Mouse (Mus musculus) brain, embryonic 14.5 days (tissue): ENCODE results near the gene Opn1sw. TPM values are rescaled to one million over a fixed set of nuclear protein-coding genes. Genes with fewer than 3 reads are reported as not detected.

Experiments
- DNase-seq: peaks from one replicate; pipeline ENCODE4 v3.0.0-alpha.2; 2011; ENCODE audit warnings: low read depth
- CTCF ChIP-seq: fragments of 200-500 bp; IDR thresholded peaks from 2 replicates; pipeline ENCODE4 v1.5.1; 2012; ENCODE audit warnings: inconsistent platforms, mild to moderate bottlenecking, moderate library complexity, borderline replicate concordance; ENCODE audit not compliant: insufficient read depth, insufficient read length; ENCODE audit errors: extremely low read depth
- POLR2A ChIP-seq: fragments of 200-500 bp; IDR thresholded peaks from 2 replicates; pipeline ENCODE4 v1.6.1; 2012; ENCODE audit warnings: mild to moderate bottlenecking, inconsistent platforms, borderline replicate concordance; ENCODE audit not compliant: poor library complexity, insufficient read depth, insufficient read length, severe bottlenecking; ENCODE audit errors: extremely low read depth
- polyA plus RNA-seq: library from polyadenylated mRNA; depleted of rRNA; stranded (reverse); fragments of >200 nt; gene quantifications from 2 replicates; pipeline ENCODE4 v1.2.3, GENCODE M21; 2012; rRNA removed

Opn1sw gene
- 0.11 and 0.32 TPM in 2 replicates for polyA plus RNA-seq

DNA sequence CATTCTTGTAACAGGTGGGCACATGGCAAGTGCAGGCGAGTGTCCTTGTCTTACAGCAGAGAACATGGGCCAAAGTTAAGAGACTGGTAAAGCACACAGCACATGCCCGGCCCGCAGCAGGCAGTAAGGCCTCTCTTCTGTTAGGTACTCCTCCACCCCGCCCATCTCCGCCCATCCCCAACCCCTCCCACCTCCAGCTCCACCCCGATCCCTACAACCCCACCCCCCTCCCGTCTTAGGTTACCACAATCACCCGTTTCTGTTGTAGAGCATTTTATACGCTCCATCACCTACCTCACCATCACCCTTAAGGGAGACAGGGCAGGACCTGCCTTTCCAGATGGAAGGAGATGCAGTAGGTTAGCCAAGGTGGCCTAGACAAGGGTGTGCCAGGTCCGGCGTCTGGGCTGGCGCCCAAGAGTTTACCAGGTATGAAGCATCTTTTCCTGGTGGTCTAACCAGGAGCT lies at the start of gene Opn1sw:
Gene Opn1sw, minus strand, starts transcription at position 417 of the 467 bp plus-strand sequence.
- peak; percentile 46 for DNase-seq
- TF ChIP-seq POLR2A (no peak), CTCF (no peak)

DNA sequence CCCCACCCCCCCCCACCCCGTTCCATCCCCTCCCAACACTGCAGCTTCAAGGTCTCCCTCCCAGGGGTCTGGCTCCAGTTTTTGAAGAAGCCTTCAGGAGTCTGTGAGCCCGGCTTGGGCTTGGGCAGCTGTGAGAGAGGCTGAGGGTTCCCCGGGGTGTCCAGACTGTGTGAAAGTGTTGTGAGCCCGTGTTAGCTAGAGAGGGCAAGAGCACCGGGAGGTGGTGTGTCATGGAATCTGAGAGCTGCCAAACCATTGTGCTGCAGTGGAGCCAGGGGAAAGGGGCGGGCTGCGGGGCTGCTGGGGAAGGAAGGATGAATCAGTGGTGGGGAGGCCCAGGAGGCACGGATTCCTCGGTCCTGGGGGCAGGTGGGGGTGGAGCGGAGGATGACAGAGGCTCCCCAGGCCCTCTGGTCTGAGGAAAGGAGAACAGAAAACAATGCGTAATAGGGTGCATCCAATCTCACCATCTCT lies 48.2 kb upstream of the Opn1sw start:
- TF ChIP-seq CTCF (no peak), POLR2A (no peak)
- DNase-seq = peak; percentile 66

DNA sequence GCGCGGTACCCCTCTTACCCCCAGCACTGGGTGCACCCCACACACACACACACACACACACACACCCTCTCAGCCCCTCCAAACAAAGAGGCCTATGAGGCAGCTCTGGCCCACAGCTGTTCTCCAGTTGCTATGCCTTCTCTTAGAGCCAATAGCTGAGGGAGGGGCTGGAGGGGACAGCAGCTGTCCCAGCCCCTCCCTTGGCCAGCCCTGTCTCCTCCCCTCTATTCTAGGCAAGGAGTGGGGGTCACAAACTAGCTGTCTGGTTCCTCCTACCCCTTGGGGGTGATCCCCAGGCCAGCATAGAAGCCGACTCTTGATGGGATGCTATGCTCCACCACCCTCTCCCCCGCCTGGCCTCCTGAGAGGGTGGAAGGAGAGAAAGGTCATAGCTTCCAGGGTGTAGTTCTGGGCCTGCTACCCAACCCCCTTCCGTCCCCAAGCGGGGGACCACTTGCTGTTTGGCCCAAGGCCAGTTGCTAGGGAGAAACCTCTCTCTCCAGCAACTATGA lies 47.7 kb upstream of the Opn1sw start:
- TF ChIP-seq CTCF (no peak), POLR2A (no peak)
- DNase-seq = peak; percentile 62

DNA sequence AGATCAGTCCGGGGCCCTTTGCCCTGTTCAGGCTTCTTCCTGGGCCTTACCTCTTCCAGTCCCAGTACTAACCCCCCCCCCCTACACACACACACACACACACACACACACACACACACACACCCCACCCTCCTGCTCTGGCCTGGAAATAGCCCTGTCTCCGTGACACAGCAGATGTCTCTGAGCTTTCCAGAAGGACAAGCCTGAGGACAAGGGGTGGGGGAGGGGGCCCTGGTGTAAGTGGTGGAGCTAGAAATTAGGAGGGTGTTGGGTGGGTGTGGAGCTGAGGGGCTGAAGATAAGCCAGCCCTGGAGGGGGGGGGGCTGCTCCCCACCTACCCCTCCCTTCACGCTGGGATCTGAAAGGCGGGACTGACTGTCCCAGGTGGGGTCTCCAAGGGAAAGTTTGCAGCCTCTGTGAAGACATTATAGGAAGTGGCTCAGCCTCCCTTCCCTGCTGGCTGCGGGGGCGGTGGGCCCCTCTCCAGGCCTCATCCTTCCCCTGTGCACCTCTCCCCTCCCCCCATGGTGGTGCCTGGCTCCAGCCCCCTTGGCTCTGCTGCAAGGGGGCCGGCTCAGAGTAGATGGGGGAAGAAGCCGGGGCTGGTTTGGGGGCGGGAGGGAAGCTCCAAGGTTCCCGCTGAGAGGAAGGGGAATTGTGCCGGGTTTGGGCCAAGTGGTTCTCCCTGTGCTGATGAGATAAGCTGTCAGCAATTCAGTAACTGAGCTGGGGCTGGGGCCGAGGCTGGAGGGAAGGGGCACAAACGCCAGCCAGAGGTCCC lies 46.8 kb upstream of the Opn1sw start:
- DNase-seq = peak; percentile 77

GRCm38 (mm10) chr6:29433804-29434795 lies 45.8 kb upstream of the Opn1sw start:
- TF ChIP-seq POLR2A = no peak
- no peak for TF ChIP-seq CTCF
- peak; percentile 22 for DNase-seq

More for the DNA sequence above, 46.8 kb upstream of the Opn1sw start:
- TF ChIP-seq POLR2A (no peak), CTCF (no peak)

DNA sequence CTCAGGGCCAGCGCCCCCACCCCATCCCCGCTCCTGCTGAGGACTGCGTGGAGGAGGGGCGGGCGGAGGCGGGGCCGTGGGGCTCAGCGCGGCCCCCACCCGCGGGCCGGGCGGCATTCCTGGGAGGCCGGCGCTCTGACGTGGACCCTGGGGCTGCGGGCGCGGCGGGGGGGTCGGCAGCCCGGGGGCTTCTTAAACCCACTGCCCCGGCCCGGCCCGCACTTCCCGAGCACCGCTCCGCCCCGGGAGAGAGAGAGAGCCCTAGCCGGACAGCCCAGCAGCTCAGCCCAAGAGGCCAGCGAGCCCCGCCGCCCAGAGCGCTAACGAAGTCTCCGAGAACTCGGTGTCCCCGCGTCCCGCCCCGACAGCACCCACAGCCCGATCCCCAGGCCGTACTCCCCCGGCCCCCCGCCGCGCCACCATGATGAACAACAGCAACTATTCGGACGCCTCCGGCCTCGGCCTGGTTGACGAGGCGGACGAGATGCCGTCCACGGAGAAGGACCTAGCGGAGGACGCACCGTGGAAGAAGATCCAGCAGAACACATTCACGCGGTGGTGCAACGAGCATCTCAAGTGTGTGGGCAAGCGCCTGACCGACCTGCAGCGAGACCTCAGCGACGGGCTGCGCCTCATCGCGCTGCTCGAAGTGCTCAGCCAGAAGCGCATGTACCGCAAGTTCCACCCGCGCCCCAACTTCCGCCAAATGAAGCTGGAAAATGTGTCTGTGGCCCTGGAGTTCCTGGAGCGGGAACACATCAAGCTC lies 45.0 kb upstream of the Opn1sw start, which contains the start of gene Flnc:
Gene Flnc, plus strand, starts transcription at position 219 of the 766 bp plus-strand sequence.
- TF ChIP-seq POLR2A (no peak), CTCF (no peak)
- DNase-seq = peak; percentile 50

DNA sequence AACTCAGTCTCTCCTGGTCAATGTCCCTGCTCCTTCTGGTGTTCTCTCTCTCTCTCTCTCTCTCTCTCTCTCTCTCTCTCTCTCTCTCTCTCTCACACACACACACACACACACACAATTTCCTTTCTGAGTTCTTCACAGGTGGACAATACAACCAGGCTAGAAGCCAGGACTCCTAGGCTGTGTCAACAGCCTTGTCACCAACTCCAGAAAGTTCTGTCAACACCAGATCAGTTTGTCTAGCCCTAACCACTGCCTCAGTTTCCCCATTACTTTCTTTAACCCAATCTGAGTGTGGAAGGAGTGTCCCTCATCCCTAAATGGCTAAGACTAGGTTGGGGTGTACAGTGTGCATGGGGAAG lies 44.4 kb upstream of the Opn1sw start:
- DNase-seq = peak; percentile 3
- TF ChIP-seq CTCF (no peak), POLR2A (no peak)

GRCm38 (mm10) chr6:29432156-29432555 lies 43.9 kb upstream of the Opn1sw start:
- DNase-seq = peak; percentile 21
- TF ChIP-seq POLR2A = no peak
- no peak for TF ChIP-seq CTCF

DNA sequence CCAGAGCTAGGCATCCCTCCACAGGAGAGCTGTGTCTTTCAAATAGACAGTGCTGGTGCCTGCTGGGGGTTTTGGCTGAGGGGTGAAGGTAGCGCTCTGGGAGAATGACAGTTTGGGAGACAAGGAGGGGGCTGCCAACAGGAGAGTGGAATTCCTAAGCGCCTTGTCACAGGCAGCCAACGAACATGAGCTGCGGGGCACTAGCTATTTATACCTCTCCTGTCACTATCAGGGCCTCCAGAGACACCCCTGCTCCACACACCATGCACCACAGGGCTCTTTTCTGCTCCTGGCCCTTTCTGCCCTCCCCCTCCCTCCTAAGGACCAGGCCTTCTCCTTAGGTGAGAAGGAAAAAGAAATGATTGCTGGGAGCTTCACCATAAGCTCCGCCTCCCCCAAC lies 43.2 kb upstream of the Opn1sw start:
- DNase-seq = peak; percentile 28
- TF ChIP-seq CTCF (no peak), POLR2A (no peak)
